Mouse (Mus musculus) liver, embryonic 14.5 days (tissue): ENCODE measurements around the gene Lrrc63. TPM values are rescaled to one million over a fixed set of nuclear protein-coding genes. Genes with fewer than 3 reads are reported as not detected.
"Not testable (repeated sequence)": the region's sequence is repeated elsewhere in the genome, so short reads cannot be mapped to it uniquely, and the experiment has no call there.

Experiments used
- ATAC-seq: fragments of 200-750 bp; cut with Nextera tagmentation; 2 replicates; pipeline ENCODE4 v1.8.0; 2017; ENCODE audit warnings: moderate number of reproducible peaks, mild to moderate bottlenecking, moderate library complexity; ENCODE audit not compliant: insufficient read depth
- DNase-seq, 3 experiments: peaks; one replicate each; pipeline ENCODE4 v3.0.0-alpha.2; 2012 to 2013; ENCODE audit warnings: low read depth in 3 of 3, low spot score in 3 of 3
- H3K27ac ChIP-seq: fragments of 300-500 bp; sonication (generic); 2 replicates; pipeline ENCODE4 v1.5.1; 2014; ENCODE audit warnings: moderate library complexity, mild to moderate bottlenecking, control low read depth, inconsistent platforms
- H3K27me3 ChIP-seq: fragments of 300-500 bp; sonication (generic); 2 replicates; pipeline ENCODE4 v1.6.1; 2014; ENCODE audit warnings: mild to moderate bottlenecking, low read length, moderate library complexity; ENCODE audit not compliant: control insufficient read depth, insufficient read depth
- H3K36me3 ChIP-seq: fragments of 300-500 bp; sonication (generic); replicated peaks from 2 replicates; pipeline ENCODE4 v1.6.1; 2014; ENCODE audit warnings: low read depth; ENCODE audit not compliant: control insufficient read depth, insufficient read depth
- H3K4me1 ChIP-seq, 2 experiments: fragments of 200-500 bp in 1 of 2; fragments of 300-500 bp in 1 of 2; sonication (generic) in 1 of 2; replicated peaks; 2 replicates each; pipeline ENCODE4 v1.6.1; 2012 to 2014; ENCODE audit warnings: antibody characterized with exemption in 1 of 2, inconsistent platforms in 1 of 2, low read length in 1 of 2; ENCODE audit not compliant: control insufficient read depth in 2 of 2, insufficient read depth in 2 of 2
- H3K4me2 ChIP-seq: fragments of 300-500 bp; sonication (generic); 2 replicates; pipeline ENCODE4 v1.6.1; 2014; ENCODE audit warnings: low read depth, mild to moderate bottlenecking, control low read depth, moderate library complexity
- H3K4me3 ChIP-seq, 2 experiments: fragments of 200-500 bp in 1 of 2; fragments of 300-500 bp in 1 of 2; sonication (generic) in 1 of 2; 2 replicates each; pipeline ENCODE4 v1.5.1; 2012 to 2014; ENCODE audit warnings: low read depth in 2 of 2, low read length in 2 of 2, mild to moderate bottlenecking in 2 of 2, control low read depth in 1 of 2, inconsistent platforms in 1 of 2, moderate library complexity in 1 of 2; ENCODE audit not compliant: insufficient read depth in 1 of 2
- H3K9ac ChIP-seq: fragments of 300-500 bp; sonication (generic); replicated peaks from 2 replicates; pipeline ENCODE4 v1.6.1; 2014; ENCODE audit warnings: mild to moderate bottlenecking, control low read depth, moderate library complexity
- H3K9me3 ChIP-seq: fragments of 300-500 bp; sonication (generic); 2 replicates; pipeline ENCODE4 v1.6.1; 2016; ENCODE audit warnings: low read length, mixed read lengths; ENCODE audit not compliant: control insufficient read depth
- CTCF ChIP-seq: IDR thresholded peaks from 2 replicates; pipeline ENCODE4 v1.5.1; 2016; ENCODE audit warnings: antibody characterized with exemption, low read depth, control low read depth
- EP300 ChIP-seq: IDR thresholded peaks from 2 replicates; pipeline ENCODE4 v1.6.1; 2016; ENCODE audit warnings: antibody characterized with exemption, low read depth
- WGBS: fragments of 180-500 bp; shearing (Covaris S2); extraction: QIAGEN DNeasy Blood & Tissue Kit; methylation state at CpG from one replicate; pipeline ENCODE4 v1.1.7; 2014; ENCODE audit not compliant: insufficient replicate concordance; 5-methylcytosine and 5-hydroxymethylcytosine counted together
- polyA plus RNA-seq, 2 experiments: library from polyadenylated mRNA; depleted of rRNA in 1 of 2; stranded (reverse) in 1 of 2; unstranded in 1 of 2; fragments of >200 nt; fragmentation: Nextera tagmentation in 1 of 2; extraction: Ambion mirVana in 1 of 2; gene quantifications; 2 replicates each; pipeline versions ENCODE4 v1.2.1 to v1.2.3; 2012 to 2014

Lrrc63 gene
- polyA plus RNA-seq, 2 experiments: 0.01 to 0.10 TPM

- H3K4me3 ChIP-seq: no peak overlapping the region
- H3K4me2 ChIP-seq: no peak overlapping the region
- whole genome bisulfite sequencing: 59% methylated on average over 2 of the region's 2 CpGs
- H3K9me3 ChIP-seq: no peaks in the 10 kb centered on the region
- DNase-seq (no peak), ATAC-seq (no peak)
- H3K36me3 ChIP-seq: no peaks in the 10 kb centered on the region
- H3K9ac ChIP-seq: no peak overlapping the region
- H3K27ac ChIP-seq: no peak overlapping the region
- no peaks in the 10 kb centered on the region for H3K27me3 ChIP-seq
- TF ChIP-seq CTCF: no peak
- TF ChIP-seq EP300: no peak
- H3K4me1 ChIP-seq: peaks cover 0 to 6% of the 10 kb centered on the region in 2 experiments; a peak in 2 of 4 replicates
Measured at GRCm38 (mm10) chr14:75159375-75159774, 28.7 kb upstream of the Lrrc63 start.

- Histone ChIP-seq H3K27me3 (no peaks in the 10 kb centered on the region), H3K27ac (no peak overlapping the region), H3K9ac (no peak overlapping the region), H3K4me1 (peaks cover 0 to 10% of the 10 kb centered on the region in 2 experiments; a peak in 2 of 4 replicates), H3K4me3 (no peak overlapping the region), H3K36me3 (no peaks in the 10 kb centered on the region), H3K9me3 (no peaks in the 10 kb centered on the region), H3K4me2 (no peak overlapping the region)
- ATAC-seq (no peak), DNase-seq (no peak)
- no peak for TF ChIP-seq EP300
- no peak for TF ChIP-seq CTCF
- WGBS: 71% methylated on average over 8 of the region's 8 CpGs
Measured at GRCm38 (mm10) chr14:75154481-75154880, 23.8 kb upstream of the Lrrc63 start.

- Histone ChIP-seq H3K4me1 (peaks cover 7 to 23% of the 10 kb centered on the region in 2 experiments), H3K4me2 (no peak overlapping the region), H3K27ac (no peak overlapping the region), H3K9me3 (no peaks in the 10 kb centered on the region), H3K4me3 (no peak overlapping the region), H3K36me3 (no peaks in the 10 kb centered on the region), H3K9ac (no peak overlapping the region), H3K27me3 (no peaks in the 10 kb centered on the region)
- ATAC-seq (no peak), DNase-seq (no peak)
- 52% methylated on average over 3 of the region's 3 CpGs for WGBS
- TF ChIP-seq EP300: no peak
- TF ChIP-seq CTCF: no peak
Measured at GRCm38 (mm10) chr14:75151146-75151545, 20.5 kb upstream of the Lrrc63 start.

- DNase-seq (no peak), ATAC-seq (no peak)
- Histone ChIP-seq H3K36me3 (no peaks in the 10 kb centered on the region), H3K27ac (no peak overlapping the region), H3K4me2 (no peak overlapping the region), H3K27me3 (no peaks in the 10 kb centered on the region), H3K9me3 (no peaks in the 10 kb centered on the region), H3K9ac (no peak overlapping the region), H3K4me3 (no peak overlapping the region), H3K4me1 (peaks cover 7 to 23% of the 10 kb centered on the region in 2 experiments)
- TF ChIP-seq EP300: no peak
- TF ChIP-seq CTCF: no peak
- 41% methylated on average over 2 of the region's 2 CpGs for WGBS
Measured at GRCm38 (mm10) chr14:75150653-75151052, 20.0 kb upstream of the Lrrc63 start.

- 12% methylated on average over 9 of the region's 9 CpGs for WGBS
- H3K27me3 ChIP-seq: no peaks in the 10 kb centered on the region
- H3K36me3 ChIP-seq: no peaks in the 10 kb centered on the region
- H3K27ac ChIP-seq: no peak overlapping the region
- ATAC-seq: no peak
- no peaks in the 10 kb centered on the region for H3K9me3 ChIP-seq
- H3K4me2 ChIP-seq: peak overlapping the region; percentile 25
- H3K4me3 ChIP-seq: no peak overlapping the region
- H3K4me1 ChIP-seq: peaks cover 7 to 17% of the 10 kb centered on the region in 2 experiments
- DNase-seq: no peak
- no peak for TF ChIP-seq EP300
- no peak for TF ChIP-seq CTCF
- no peak overlapping the region for H3K9ac ChIP-seq
Measured at GRCm38 (mm10) chr14:75148229-75148628, 17.5 kb upstream of the Lrrc63 start.

GRCm38 (mm10) chr14:75147706-75148105, 17.0 kb upstream of the Lrrc63 start:
- DNase-seq, H3K27me3 ChIP-seq, H3K9ac ChIP-seq, H3K27ac ChIP-seq, H3K36me3 ChIP-seq, H3K4me2 ChIP-seq, ATAC-seq, H3K4me3 ChIP-seq, H3K9me3 ChIP-seq: not testable (repeated sequence)
- WGBS: 16% methylated on average over 2 of the region's 2 CpGs
- peaks cover 7 to 17% of the 10 kb centered on the region in 2 experiments for H3K4me1 ChIP-seq
